Mouse (Mus musculus): ENCODE measurements around the gene Ntn5. TPM values are rescaled to one million over a fixed set of nuclear protein-coding genes. Genes with fewer than 3 reads are reported as not detected.

Ntn5 gene
- 5.5 and 7.7 TPM in 2 replicates for polyA plus RNA-seq (2012; rRNA removed)

DNA sequence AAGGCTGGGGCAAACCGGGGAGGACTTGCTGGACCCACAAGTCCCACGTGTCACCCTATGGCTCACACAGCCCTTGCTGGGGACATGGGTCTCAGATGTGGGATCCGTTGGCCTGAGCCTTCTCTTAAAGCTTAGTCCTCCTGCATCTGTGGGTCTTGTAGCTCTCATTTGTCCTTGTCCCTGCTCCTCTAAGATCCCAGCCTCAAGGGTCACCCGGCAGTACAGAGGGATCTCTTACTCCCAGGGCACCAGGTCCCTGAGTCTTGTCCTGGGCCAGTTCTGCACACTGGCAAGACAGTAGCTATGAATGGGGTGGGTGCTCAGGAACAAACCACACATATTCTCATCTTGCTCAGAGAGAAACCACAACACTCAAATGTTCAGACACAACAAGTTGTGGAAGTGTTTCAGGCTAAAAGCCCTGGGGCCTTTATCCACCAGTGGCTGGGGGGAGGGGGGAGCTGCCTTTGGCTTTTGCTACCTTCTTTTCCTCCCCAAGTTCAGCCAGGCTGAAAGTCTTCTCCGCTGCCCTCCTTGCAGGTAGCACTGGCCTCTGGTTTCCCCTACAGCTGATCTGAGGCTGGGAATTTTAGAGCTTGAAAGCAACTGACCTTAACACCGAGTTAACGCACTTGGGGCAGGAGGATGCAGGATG, at the start of gene Ntn5:
Gene Ntn5 (plus strand): TSS at position 627 of the 655 bp plus-strand sequence.
- Histone ChIP-seq H3K4me1 (ENCODE audit: control insufficient read depth, insufficient read depth, low read length) (peaks cover 28% of the 10 kb centered on the region), H3K4me3 (replicated peaks; ENCODE audit: extremely low read depth, low read depth, low read length) (no peak within 1 kb of the TSS)
- TF ChIP-seq POLR2A (IDR thresholded peaks at IDR 0.05; ENCODE audit: borderline replicate concordance, extremely low read depth, low read depth, low read length) (no peak), CTCF (IDR thresholded peaks at IDR 0.05; ENCODE audit: insufficient read depth, low read length) (no peak)
- 77% methylated on average over 7 of the region's 7 CpGs for WGBS
- DNase-seq: no peak

DNA sequence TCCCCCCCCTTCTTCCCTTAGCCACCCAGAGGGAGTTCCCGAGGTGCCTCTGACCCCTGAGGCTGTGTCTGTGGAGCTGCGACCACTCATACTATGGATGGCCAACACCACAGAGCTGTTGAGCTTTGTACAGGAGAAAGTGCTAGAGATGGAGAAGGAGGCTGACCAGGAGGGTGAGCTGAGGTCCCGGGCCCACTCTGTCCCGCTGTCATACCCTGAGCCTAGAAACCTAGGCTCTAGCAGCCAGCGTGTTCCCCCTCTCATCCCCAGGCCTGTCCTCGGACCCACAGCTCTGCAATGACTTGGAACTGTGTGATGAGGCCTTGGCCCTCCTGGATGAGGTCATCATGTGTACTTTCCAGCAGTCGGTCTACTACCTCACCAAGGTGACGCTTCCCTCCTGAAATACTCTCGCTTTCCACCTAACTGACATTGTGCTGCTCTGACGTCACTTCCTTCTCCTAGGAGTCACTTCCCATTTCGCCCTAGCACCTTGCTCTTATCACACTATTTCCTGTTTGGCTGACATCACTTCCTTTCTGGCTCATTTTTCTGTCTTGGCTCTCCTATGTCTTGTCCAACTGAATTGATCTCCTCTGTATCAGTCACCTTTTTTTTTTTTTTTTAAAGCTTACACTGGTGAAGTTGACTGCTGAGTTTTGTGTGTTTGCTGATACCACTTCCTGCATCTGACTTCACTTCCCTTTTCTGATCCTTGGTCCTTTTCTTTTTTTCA, 48.7 kb upstream of the Ntn5 start:
- no peak for DNase-seq
- peaks cover 12% of the 10 kb centered on the region; the same call in 1 of the 2 replicates for H3K4me1 ChIP-seq (ENCODE audit: control insufficient read depth, insufficient read depth, low read length)
- TF ChIP-seq CTCF (IDR thresholded peaks at IDR 0.05; ENCODE audit: insufficient read depth, low read length) (no peak), POLR2A (IDR thresholded peaks at IDR 0.05; ENCODE audit: borderline replicate concordance, extremely low read depth, low read depth, low read length) (peak; percentile 25; the same call in 1 of the 2 replicates)
- WGBS: 57% methylated on average over 11 of the region's 11 CpGs
- H3K4me3 ChIP-seq (replicated peaks; ENCODE audit: extremely low read depth, low read depth, low read length): no peak overlapping the region

DNA sequence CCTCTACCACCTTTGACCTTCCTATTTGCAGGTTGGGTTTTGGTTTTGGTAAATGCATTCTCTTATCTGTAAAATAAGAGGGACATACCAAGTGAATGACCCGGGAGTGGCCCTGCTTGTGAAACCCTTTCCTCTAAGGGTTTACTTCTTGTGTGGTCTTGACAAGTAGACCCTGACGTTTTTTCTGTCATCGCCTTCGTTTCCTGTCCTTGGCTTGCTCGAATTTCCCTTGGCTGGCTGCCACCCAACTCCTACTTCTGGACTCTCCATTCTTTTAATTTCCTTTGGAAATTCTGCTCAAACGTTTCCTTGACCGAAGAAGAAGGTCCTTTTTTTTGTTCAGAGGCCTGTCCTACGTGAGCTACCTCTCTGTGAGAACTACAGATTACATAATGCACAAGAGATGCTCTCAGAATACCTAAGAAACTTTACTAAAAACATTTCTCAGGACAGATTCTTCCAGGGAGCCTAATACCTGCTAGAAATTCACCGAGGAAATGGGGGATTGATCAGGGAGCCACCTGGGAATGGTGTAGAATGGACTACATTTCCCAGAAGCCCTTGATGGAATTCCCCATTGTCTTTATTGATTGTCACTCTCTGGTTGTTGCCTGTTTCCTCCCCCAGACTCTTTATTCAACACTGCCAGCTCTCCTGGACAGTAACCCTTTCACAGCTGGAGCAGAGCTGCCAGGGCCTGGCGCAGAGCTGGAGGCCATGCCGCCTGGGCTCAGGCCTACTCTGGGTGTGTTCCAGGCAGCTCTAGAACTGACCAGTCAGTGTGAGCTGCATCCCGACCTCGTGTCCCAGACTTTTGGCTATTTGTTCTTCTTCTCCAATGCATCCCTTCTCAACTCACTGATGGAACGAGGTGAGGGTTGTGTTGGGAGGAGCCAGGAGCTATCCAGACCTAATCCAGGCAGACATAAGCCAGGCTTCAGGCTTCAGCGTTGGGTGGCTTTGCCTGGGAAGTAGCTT, 47.8 kb upstream of the Ntn5 start:
- Histone ChIP-seq H3K4me3 (replicated peaks; ENCODE audit: extremely low read depth, low read depth, low read length) (no peak overlapping the region), H3K4me1 (ENCODE audit: control insufficient read depth, insufficient read depth, low read length) (peaks cover 14% of the 10 kb centered on the region)
- WGBS: 44% methylated on average over 15 of the region's 15 CpGs
- TF ChIP-seq CTCF (IDR thresholded peaks at IDR 0.05; ENCODE audit: insufficient read depth, low read length) (no peak), POLR2A (IDR thresholded peaks at IDR 0.05; ENCODE audit: borderline replicate concordance, extremely low read depth, low read depth, low read length) (no peak)
- no peak for DNase-seq

DNA sequence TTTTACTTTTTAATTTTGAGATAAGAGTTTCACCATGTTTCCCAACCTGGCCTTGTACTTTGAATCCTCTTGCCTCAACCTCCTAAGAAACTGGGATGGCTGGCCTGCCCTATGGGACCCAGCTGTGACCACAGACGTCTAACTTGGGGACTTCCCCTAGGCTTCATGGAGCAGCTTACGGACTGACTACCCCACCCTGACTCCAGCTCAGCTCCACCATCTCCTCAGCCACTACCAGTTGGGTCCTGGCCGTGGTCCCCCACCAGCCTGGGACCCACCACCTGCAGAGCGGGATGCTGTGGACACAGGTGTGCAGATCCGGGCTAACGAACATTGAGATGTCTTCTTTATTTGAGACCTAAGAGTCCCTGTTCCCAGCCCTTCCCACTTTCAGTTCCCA, 46.1 kb upstream of the Ntn5 start:
- Histone ChIP-seq H3K4me1 (ENCODE audit: control insufficient read depth, insufficient read depth, low read length) (peaks cover 16% of the 10 kb centered on the region), H3K4me3 (replicated peaks; ENCODE audit: extremely low read depth, low read depth, low read length) (no peak overlapping the region)
- 74% methylated on average over 6 of the region's 6 CpGs for WGBS
- no peak for TF ChIP-seq CTCF (IDR thresholded peaks at IDR 0.05; ENCODE audit: insufficient read depth, low read length)
- TF ChIP-seq POLR2A (IDR thresholded peaks at IDR 0.05; ENCODE audit: borderline replicate concordance, extremely low read depth, low read depth, low read length): no peak
- no peak for DNase-seq

DNA sequence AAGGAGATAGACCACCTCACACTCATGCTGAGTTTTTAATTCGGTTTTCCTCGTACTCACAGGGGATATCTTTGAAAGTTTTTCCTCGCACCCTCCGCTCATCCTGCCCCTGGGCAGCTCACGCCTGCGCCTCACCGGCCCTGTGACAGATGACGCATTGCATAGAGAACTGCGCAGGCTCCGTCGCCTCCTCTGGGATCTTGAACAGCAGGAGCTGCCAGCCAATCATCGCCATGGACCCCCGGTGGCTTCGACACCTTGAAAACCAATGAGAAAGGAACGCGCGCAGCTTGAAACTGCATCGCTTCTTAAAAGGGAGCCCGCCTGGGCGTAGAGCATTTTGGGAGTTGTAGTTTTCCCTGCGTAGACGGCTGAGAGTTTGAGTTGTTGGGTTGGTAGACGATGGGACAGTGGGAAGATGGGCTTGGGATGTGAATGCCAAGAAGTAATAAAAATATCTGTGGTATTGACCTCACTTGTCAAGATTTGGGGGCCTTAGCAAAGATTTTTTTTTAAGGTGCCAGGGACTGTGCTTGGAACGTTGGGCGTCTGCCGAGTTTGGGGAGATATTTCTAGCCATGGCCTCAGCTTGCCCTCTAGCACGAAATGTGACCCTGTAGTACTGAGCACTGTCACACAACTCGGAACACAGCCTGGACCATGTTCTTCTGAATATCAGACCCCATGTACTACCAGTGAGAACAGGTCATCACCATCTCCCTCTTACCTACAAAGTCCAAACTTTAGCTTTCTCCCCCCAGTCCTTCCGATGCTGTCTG, 45.0 kb upstream of the Ntn5 start:
- 49% methylated on average over 29 of the region's 29 CpGs for whole genome bisulfite sequencing
- Histone ChIP-seq H3K4me3 (replicated peaks; ENCODE audit: extremely low read depth, low read depth, low read length) (no peak overlapping the region), H3K4me1 (ENCODE audit: control insufficient read depth, insufficient read depth, low read length) (peaks cover 16% of the 10 kb centered on the region)
- DNase-seq: peak; percentile 74
- TF ChIP-seq POLR2A (IDR thresholded peaks at IDR 0.05; ENCODE audit: borderline replicate concordance, extremely low read depth, low read depth, low read length) (peak; percentile 70; the same call in 1 of the 2 replicates), CTCF (IDR thresholded peaks at IDR 0.05; ENCODE audit: insufficient read depth, low read length) (no peak)

DNA sequence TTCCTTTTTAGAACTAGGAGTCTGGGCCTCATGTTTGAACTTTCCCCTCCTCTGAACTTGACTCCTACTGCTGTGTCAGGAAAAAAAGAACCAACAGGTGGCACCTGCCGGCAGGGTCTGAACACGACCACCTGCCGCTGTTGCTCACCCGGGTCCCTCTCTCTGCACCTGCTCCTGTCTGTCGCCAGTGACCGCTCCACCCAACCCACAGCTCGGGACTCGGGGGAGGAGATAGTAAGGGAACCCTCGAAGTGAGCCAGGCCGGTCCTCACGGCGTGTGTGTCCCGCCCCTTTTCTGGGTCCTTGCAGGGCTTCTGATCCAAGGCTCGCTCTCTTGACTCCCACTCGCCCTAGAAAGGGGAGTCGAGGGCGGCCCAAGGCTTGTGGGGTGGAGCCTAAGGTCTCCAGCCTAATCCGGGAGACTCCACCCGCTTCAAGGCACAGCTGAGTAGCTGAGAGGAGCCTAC, 44.2 kb upstream of the Ntn5 start, which contains the start of gene Mamstr:
Gene Mamstr (plus strand): TSS at position 417 of the 467 bp plus-strand sequence.
- WGBS: 42% methylated on average over 19 of the region's 19 CpGs
- H3K4me3 ChIP-seq (replicated peaks; ENCODE audit: extremely low read depth, low read depth, low read length): no peak within 1 kb of the TSS
- no peak for DNase-seq
- peaks cover 17% of the 10 kb centered on the region for H3K4me1 ChIP-seq (ENCODE audit: control insufficient read depth, insufficient read depth, low read length)
- no peak for TF ChIP-seq CTCF (IDR thresholded peaks at IDR 0.05; ENCODE audit: insufficient read depth, low read length)
- 0 out of 2 replicates have a peak, but pooled peaks have one; percentile 2 for TF ChIP-seq POLR2A (IDR thresholded peaks at IDR 0.05; ENCODE audit: borderline replicate concordance, extremely low read depth, low read depth, low read length)

DNA sequence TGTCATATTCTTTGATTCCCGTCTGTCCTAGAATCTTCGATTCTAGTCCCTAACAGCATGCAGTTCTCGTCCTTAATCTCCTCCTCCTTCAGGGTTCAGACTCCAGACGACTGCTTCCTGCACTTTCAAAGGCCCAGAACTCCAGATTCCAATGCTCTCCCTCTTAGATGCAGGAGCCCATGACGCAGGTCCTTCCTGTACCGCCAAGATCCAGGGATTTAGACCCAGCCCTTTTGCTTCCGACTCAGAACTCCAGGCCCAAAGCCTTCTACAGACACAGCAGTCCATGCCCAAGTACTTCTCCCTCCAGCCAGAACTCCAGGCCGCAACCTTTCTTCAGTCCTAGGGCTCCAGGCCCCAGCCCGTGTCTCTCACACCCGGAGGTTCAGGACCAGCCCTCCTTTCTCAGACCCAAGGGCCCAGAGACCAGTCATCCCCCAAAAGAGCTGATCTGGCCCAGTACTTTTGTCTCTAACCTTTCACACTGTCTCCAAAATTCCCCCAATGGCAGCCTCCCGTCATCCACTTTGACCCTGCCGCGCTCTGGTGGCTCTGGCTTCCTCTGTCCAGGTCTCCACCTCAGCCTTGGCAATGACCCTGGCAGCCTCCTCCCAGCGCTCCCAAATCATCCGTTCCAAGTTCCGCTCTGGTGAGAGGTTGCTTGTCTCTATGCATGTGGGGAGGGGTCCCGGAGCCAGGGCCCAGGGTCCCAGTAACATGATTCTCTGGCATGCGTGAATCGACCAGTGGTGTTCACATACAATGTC, 43.4 kb upstream of the Ntn5 start:
- 63% methylated on average over 19 of the region's 19 CpGs for WGBS
- Histone ChIP-seq H3K4me1 (ENCODE audit: control insufficient read depth, insufficient read depth, low read length) (peaks cover 14% of the 10 kb centered on the region), H3K4me3 (replicated peaks; ENCODE audit: extremely low read depth, low read depth, low read length) (no peak overlapping the region)
- TF ChIP-seq POLR2A (IDR thresholded peaks at IDR 0.05; ENCODE audit: borderline replicate concordance, extremely low read depth, low read depth, low read length) (no peak), CTCF (IDR thresholded peaks at IDR 0.05; ENCODE audit: insufficient read depth, low read length) (no peak)
- DNase-seq: no peak
